Mouse (Mus musculus) Patski (cell line): ENCODE measurements at regions not wholly inside any gene's neighbourhood (a gene's known extent, or its start where the extent isn't known, plus 50 kb on each side); places are given as distances from the start of the nearest gene placed in this dataset.

Source experiments
- ATAC-seq: fragments of 100-300 bp; one replicate; pipeline ENCODE4 v1.8.0; 2021
- CTCF ChIA-PET: fragments of 350-600 bp; sonication (Branson Sonifier 250); formaldehyde crosslinking; loops from one replicate; lab custom pipeline; 2022; ENCODE audit warnings: inconsistent platforms; lab: Charles Lee
- POLR2A ChIA-PET: fragments of 350-600 bp; sonication (Branson Sonifier 250); formaldehyde crosslinking; loops from one replicate; lab custom pipeline; 2022; ENCODE audit warnings: antibody characterized with exemption, inconsistent platforms; lab: Charles Lee
- DNase-seq: peaks from one replicate; pipeline ENCODE4 v3.0.0-alpha.2; 2011; ENCODE audit warnings: low read depth, low spot score
- H3K27me3 ChIP-seq: fragments of 371-371 bp; one replicate; pipeline ENCODE4 v1.5.1; 2021
- CTCF ChIP-seq: fragments of 100-300 bp; IDR thresholded peaks from one replicate; pipeline ENCODE4 v1.5.1; 2021
- in situ Hi-C: fragments of 300-500 bp; cut with MboI; formaldehyde crosslinking; loops from 3 replicates; pipeline ENCODE4 v1.11.1; 2018; ENCODE audit warnings: low pct_unique_long_range_greater_than_20kb, mixed read lengths

DNA sequence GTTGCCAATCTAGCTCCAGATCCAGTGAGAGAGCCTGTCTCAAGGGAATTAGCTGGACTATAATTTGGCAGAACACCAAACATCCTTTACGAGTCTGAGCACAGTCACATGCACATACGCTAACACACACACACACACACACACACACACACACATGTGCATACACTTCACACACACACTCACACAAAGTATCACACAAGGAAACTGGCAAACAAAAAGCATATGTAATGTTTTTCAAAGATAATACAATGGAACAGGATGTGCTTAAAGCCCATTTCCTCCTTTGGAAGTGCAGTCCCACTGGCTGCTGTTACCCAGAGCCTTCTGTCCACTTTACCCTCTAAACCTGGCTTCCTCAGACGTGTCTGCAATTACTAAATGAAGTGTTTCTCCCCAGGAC, 226.2 kb upstream of the Cited2 start:
- DNase-seq (no peak), ATAC-seq (no peak)
- in situ Hi-C loops, result no loop called here
- POLR2A ChIA-PET, result no interaction called here
- no peaks in the 10 kb centered on the region for H3K27me3 ChIP-seq
- CTCF ChIA-PET, result interaction anchor here (1.6 kb wide), 1 partner anchor 9 kb away, joined by 3 read pairs; no protein-coding TSS in a partner anchor
- TF ChIP-seq CTCF, result no peak

GRCm38 (mm10) chr10:17510626-17511193, 212.3 kb upstream of the Cited2 start:
- in situ Hi-C loops, result no loop called here
- ATAC-seq, result no peak

GRCm38 (mm10) chr10:17511779-17512335, 211.2 kb upstream of the Cited2 start:
- ChIA-PET CTCF (no interaction called here), POLR2A (interaction anchor here (1.3 kb wide), 1 partner anchor 211 kb away, joined by 4 read pairs; the partner anchor contains the start of gene Cited2)
- in situ Hi-C loops, result no loop called here
- ATAC-seq, result no peak
- TF ChIP-seq CTCF, result no peak
- DNase-seq, result no peak
- H3K27me3 ChIP-seq, result no peaks in the 10 kb centered on the region

More at GRCm38 (mm10) chr10:17510626-17511193, 212.3 kb upstream of the Cited2 start:
- POLR2A ChIA-PET, result no interaction called here
- DNase-seq, result no peak
- CTCF ChIA-PET, result interaction anchor here (0.6 kb wide), 1 partner anchor 442 kb away, joined by 3 read pairs; no protein-coding TSS in a partner anchor
- H3K27me3 ChIP-seq, result no peaks in the 10 kb centered on the region
- no peak for TF ChIP-seq CTCF

GRCm38 (mm10) chr10:17512487-17512886, 210.5 kb upstream of the Cited2 start:
- no peak for TF ChIP-seq CTCF
- in situ Hi-C loops, result no loop called here
- ATAC-seq (no peak), DNase-seq (no peak)
- ChIA-PET CTCF (no interaction called here), POLR2A (interaction anchor here (1.3 kb wide), 1 partner anchor 210 kb away, joined by 4 read pairs; the partner anchor contains the start of gene Cited2)
- H3K27me3 ChIP-seq, result no peaks in the 10 kb centered on the region

DNA sequence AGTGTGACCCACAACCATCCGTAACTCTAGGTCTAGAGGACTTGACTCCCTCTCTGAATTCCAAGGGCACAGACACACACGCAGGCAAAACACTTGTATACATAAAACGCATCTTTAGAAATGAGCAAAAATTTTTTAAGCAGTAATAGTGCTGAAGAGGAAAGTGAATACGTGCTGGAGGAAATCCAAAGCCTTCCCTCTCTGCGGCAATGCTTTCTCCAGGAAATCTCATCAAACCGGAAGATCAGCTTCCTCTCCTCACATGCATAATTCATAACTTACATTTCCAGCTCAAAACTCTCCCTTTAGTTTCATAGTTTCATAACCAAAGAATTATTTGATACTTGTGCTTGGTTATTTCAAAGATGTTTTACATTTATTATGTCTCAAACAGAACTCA, 209.3 kb upstream of the Cited2 start:
- ATAC-seq, result no peak

GRCm38 (mm10) chr10:17516068-17516467, 206.9 kb upstream of the Cited2 start:
- POLR2A ChIA-PET, result no interaction called here
- TF ChIP-seq CTCF, result no peak
- in situ Hi-C loops, result no loop called here
- CTCF ChIA-PET, result no interaction called here
- no peak for DNase-seq
- ATAC-seq, result no peak
- H3K27me3 ChIP-seq, result no peaks in the 10 kb centered on the region

More for the DNA sequence above, 209.3 kb upstream of the Cited2 start:
- DNase-seq, result no peak
- TF ChIP-seq CTCF, result no peak
- POLR2A ChIA-PET, result no interaction called here
- in situ Hi-C loops, result no loop called here
- CTCF ChIA-PET, result no interaction called here
- H3K27me3 ChIP-seq, result no peaks in the 10 kb centered on the region

- CTCF ChIA-PET, result interaction anchor here (1.5 kb wide), 1 partner anchor 15 kb away, joined by 4 read pairs; no protein-coding TSS in a partner anchor
- no peak for ATAC-seq
- in situ Hi-C loops, result no loop called here
- no peak for TF ChIP-seq CTCF
- no peaks in the 10 kb centered on the region for H3K27me3 ChIP-seq
- DNase-seq, result no peak
- POLR2A ChIA-PET, result no interaction called here
Observed at GRCm38 (mm10) chr10:17518423-17519175, 204.4 kb upstream of the Cited2 start.

GRCm38 (mm10) chr10:17522026-17522541, 200.9 kb upstream of the Cited2 start:
- no peak for DNase-seq
- no peak for TF ChIP-seq CTCF
- CTCF ChIA-PET, result no interaction called here
- no peak for ATAC-seq
- in situ Hi-C loops, result no loop called here
- POLR2A ChIA-PET, result interaction anchor here (0.6 to 0.7 kb wide), 2 partner anchors 201 to 480 kb away, joined by 3 read pairs; no protein-coding TSS in a partner anchor
- H3K27me3 ChIP-seq, result no peaks in the 10 kb centered on the region

DNA sequence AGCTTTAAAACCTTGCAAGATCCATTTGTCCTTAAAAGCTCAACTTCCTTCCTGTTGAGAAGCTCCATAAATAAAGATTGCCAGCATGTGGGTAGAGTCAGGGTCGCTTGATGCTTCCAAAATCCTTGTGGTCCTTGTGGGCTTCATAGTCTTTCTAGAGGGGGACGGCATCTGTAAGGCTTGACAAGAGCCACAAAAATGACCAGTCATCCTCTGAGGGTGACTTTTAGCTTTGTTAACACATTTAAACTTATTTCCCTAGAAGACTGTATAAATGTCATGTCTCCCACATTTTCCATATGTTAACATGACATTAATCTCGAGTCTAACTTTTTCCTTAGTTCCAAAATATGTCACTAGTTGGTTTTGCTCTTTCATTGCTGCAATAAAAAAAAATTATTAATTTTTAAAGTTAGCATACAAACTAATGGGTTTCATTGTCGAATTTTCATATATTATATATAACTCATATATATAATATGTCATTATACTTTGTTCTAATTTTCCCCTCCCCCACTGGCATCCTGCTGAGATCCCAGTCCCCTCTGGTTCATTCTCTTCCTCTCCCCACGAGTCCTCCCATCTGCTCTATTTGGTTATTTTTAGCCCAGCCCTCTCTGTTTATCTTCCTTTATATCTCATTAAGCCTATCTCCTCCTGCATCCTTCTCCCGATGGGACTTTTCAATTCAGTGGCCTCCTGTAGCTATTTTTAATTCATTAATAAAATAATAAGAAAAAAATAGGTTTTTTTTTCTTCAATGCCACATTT, 199.3 kb upstream of the Cited2 start:
- ChIA-PET CTCF (no interaction called here), POLR2A (interaction anchor here (0.7 kb wide), 1 partner anchor 199 kb away, joined by 3 read pairs; the partner anchor contains the start of gene Cited2)
- in situ Hi-C loops, result no loop called here
- ATAC-seq, result no peak
- no peak for TF ChIP-seq CTCF
- no peak for DNase-seq
- no peaks in the 10 kb centered on the region for H3K27me3 ChIP-seq

- no peak for TF ChIP-seq CTCF
- in situ Hi-C loops, result no loop called here
- ATAC-seq (no peak), DNase-seq (no peak)
- ChIA-PET POLR2A (no interaction called here), CTCF (no interaction called here)
- H3K27me3 ChIP-seq, result no peaks in the 10 kb centered on the region
Observed at GRCm38 (mm10) chr10:17527151-17527737, 195.8 kb upstream of the Cited2 start.
